Mouse (Mus musculus): Measurements from ENCODE around the gene Cxadr. TPM values are rescaled to one million over a fixed set of nuclear protein-coding genes. Genes with fewer than 3 reads are reported as not detected.
"Not testable (repeated sequence)": the region's sequence is repeated elsewhere in the genome, so short reads cannot be mapped to it uniquely, and the experiment has no call there.

Gene Cxadr
- polyA plus RNA-seq, 2 experiments from 2014 or later: 0.27 to 0.53 TPM

DNA sequence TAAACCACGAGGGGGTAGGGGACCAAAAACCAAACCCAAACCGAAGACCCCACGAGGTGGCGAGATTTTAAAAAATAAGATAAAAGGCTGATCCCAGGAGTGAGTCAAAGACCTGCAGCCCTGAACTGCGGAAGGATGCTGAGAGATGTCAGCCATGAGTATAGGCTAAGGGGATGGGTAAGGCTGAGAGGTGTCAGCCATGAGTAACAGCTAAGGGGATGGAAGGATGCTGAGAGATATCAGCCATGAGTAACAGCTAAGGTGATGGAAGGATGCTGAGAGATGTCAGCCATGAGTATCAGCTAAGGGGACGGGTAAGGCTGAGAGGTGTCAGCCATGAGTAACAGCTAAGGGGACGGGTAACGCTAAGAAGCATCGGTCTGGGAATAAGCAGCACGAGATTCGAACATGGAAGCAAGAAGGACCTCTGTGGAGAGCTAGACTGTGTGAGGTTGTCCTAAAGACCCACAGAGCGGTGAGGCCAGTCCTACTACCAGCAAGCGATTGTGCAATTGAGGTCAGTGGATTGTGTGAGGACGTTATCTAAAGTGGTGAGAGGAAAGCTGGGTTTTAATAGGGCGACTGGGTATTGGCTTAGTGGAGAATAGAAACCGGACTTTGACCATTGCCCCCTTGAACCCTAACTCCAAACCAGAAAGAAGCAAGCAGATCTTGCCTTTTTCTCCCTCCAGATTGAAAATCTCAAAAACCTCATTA lies 6.3 kb downstream of the Cxadr start:
- ATAC-seq: no peak

GRCm38 (mm10) chr16:78309258-78309657 lies 8.0 kb downstream of the Cxadr start:
- ATAC-seq: no peak

DNA sequence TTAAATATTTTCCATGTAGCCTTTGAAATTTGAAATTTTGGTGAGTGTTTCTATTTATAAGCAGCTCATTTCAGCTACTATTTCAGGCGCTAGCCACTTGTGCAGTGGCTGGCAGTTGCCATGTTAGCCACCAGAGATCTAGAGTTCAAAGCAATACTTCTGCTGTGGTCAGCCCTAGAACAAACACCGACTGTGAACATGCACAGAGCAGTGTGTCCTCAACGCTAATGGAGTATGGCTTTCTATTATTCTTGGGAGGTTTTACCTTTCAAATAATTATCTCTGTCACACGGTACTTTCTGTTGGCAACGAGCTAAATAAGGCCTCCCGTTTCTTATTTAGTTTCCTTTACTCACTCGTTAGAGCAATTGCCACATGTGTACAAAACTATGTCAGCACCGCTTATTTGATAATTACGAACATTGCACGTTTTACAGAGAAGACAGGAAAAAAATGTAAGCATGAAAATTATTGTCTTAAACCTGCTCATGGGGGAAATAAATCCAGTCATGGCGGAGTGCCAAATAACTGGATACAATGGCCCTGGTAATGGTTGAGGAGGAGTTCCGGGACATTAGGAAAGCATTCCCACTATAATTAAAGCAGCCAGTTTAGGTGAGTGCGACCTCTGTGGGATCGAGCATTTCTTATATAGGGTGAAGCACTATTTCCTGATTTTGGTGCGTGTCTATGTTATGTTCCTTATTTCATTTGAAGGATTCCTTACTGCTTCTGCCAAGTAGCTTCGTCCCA lies 12.0 kb downstream of the Cxadr start:
- ATAC-seq: no peak

DNA sequence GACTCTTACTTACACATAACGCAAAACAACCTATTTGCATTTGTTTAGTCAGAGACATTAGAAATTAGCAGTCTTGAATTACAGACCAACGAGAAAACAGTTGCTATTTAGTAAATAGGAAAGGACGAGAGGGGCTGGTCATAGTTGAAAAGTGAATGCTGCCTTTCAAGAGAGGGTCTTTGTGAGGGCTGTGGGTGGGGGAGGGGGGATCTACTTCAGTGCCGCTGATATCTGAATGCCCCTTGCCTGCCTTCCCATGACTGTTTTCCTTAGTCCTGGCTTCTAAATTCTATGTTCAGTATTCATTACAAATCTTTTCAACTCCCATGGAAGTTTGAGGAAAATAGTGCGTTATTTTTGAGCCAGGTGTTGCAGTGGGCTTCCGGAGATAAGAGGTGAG lies 12.7 kb downstream of the Cxadr start:
- no peak for ATAC-seq

GRCm38 (mm10) chr16:78316849-78317248 lies 15.6 kb downstream of the Cxadr start:
- peak; percentile 52 for ATAC-seq

GRCm38 (mm10) chr16:78317960-78318359 lies 16.7 kb downstream of the Cxadr start:
- no peak for ATAC-seq

DNA sequence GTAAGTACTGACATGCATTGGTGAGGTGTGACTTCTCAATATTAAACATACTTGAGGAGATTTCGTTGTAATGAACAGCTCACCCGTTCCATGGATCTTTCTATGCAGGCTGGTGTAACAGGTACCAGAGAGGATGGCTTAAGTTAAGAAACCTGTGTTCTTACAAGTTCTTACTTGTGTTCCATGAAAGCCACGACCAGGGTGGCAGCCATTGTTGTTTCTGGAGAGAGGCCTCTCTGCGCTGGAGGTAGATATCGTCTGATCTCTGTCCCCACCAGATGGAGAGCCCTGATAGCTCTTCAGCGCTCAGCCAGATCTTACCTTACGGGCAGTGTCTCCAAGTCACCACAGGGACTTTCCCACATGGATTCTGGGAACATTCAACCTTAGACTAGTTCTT lies 18.4 kb downstream of the Cxadr start:
- no peak for ATAC-seq

DNA sequence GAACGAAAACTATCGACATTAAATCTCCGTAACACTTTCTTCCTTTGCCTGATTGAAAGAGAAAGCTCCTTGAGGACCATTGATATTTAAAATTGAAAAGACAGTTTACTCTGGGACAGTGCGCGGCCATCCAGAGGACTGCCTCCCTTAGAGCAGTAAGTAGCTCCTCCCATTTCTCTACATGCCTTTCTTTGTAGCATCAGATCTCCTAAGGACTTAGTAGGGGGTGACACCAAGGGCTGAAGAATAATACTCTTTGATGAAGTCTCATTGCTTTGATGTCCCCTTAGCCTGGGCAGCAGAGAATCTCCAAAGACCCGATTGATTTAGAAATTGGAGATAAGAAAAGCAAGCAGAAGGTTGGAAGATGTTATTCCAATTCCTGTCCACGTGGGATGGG lies 20.3 kb downstream of the Cxadr start:
- ATAC-seq: no peak

- ATAC-seq: no peak
Measured at GRCm38 (mm10) chr16:78322140-78322539, 20.9 kb downstream of the Cxadr start.

DNA sequence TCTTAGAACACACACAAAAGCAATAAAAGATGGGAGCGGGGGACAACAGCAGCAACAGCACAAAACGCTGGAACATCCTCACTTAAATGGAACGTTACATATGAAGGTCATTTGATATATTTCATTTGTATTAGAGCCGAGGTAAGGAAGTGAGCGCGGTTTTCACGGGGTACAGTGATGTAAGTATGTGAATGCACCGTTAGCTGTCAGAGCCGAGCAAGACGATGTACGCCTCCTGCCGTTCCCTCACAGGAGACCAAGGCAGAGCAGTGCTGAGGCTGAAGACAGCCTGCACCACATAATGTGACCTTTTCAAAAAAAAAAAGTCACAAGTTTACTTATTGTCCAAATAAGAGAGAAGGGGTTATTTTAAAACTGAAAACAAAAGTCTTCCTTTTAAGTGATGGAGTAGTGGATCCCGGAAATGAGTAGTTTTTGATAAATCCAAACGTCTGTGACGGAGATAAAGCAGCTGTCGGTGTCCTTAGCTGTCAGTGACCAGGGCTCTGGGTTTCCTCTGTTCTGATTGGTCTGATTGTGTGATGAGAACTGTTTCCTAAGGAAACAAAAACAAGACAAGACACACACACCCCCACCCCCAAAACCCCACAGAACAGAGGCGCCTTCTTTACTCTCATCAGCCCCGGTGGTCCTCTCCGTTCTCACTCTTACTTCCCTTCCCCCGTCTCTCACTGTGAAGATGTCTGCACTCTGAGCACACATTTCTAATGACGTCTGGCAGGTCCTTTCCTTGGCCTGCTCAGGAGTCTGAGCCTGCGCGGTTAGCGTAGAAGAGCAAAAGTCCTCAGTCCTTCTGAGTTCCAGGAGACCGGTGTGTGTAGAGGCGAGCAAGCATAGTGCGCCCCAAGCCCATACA lies 24.9 kb downstream of the Cxadr start:
- no peak for ATAC-seq

DNA sequence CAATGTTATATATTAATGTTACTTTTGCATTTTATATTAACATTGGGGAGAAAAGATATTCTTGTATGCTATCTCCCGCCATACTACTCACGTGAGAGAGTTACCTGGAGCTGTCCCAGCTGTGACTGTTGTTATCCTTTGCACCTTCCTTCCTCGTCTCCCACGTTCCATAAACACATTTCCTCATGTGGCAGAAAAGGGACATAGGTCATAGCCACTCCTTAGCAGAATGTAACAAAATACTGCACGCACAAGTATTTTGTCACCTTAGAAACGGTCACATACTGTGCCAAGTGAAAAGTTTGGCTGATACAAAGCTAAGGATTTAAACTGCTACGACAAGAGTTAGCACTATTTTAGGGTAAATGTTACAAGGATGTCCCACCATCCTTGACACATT lies 26.3 kb downstream of the Cxadr start:
- ATAC-seq: no peak

DNA sequence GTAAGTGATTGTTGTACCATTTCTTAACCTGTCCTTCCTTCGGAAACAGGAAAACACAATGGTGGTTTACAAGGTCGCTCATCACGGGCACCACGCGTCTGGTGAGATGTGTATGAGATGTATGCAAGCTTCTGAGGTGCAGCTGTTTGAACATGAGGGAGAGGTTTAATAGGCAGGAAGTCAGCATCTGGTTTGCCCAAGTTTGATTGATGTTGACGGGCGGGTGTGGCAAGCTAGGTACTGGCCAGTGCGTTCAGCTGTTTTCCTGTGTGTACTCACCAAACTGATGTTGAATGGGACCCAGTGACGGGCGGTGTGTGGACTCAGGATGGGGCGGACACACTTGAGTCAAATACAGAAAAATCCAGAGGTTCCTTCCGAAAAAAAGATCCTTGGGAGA lies 26.7 kb downstream of the Cxadr start:
- ATAC-seq: no peak

- ATAC-seq: no peak
Measured at GRCm38 (mm10) chr16:78337226-78337625, 35.9 kb downstream of the Cxadr start.

DNA sequence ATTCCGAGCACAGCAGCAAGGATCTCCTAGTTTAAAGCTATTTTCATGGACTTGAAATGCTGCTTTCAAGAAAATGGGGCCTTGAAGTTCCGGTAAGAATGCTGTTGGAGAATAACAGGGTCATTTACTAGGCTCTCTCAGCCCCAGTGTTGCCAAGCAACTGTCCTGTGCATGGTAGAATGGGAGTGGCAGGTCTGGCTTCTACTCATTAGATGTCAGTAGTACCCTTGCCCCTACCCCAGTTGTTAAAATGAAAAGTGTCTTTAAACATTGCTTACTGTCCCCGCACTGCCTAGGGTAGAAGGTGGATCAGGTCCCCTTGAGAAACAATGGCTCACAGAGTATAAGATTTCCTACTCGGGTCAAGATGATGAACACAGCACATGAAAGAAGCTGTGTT lies 40.1 kb downstream of the Cxadr start:
- no peak for ATAC-seq

DNA sequence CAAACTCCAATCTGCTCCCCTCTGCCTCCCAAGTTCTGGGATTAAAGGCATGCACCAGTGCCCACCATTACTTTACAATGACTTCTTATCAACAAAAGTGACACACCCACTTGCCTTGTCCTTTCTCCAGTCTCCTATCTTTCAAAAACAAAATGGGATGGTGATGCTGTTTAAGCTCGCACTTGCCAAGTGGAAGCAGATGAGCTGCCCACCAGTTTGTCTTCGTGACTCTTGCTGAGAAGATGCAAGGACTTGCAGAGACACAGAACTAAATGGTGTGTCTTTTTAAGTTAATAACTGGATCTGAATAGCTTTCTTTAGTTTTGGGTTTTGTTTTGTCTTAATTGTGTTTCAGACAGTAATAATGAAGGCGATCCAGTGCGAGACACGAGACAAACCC lies 41.5 kb downstream of the Cxadr start:
- no peak for ATAC-seq

- ATAC-seq: no peak
Measured at GRCm38 (mm10) chr16:78343792-78344191, 42.5 kb downstream of the Cxadr start.

- ATAC-seq: no peak
Measured at GRCm38 (mm10) chr16:78346662-78347327, 45.5 kb downstream of the Cxadr start.

DNA sequence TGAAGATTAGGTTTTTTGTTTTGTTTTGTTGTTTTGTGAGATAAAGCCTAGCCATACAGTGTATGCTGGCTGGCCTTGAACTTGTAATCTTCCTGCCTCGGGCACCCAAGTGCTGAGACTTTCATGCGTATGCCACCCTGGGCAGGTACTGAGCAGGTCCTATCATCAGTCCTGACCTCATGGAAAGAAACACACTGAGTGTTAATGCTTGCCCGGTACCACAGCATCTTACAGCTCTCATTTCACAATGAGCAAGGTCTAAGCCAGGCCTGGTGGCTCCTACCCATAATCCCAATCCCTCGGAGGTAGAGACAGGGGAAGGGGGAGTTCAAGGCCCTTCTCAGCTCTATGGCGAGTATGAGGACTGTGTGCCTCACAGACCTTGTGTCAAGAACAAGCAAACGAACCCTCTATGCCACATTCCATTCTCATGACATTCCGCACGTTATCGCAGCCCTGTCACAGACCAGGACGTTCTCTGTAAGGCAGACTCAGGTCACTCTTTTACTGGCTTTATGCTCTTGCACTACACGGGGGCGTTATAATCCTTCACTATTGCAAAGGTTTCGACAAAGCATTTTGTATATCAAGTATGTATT lies 46.1 kb downstream of the Cxadr start:
- ATAC-seq: no peak

DNA sequence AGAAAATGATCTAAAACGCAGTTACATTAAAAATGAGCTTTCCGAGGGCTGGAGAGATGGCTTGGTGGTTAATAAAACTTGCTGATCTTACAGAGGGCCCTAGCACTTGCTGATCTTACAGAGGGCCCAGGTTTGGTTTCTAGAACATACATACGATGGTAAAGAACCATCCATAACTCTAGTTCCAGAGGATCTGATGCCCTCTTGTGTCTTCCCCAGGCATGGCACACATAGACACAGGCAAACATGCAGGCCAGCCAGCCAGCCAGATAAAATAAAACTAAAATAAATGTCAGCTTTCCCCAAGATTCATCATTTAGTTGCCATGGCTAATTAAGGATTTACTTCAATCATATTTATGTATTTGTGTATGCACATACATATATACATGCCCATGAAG lies 56.5 kb downstream of the Cxadr start:
- ATAC-seq: no peak

DNA sequence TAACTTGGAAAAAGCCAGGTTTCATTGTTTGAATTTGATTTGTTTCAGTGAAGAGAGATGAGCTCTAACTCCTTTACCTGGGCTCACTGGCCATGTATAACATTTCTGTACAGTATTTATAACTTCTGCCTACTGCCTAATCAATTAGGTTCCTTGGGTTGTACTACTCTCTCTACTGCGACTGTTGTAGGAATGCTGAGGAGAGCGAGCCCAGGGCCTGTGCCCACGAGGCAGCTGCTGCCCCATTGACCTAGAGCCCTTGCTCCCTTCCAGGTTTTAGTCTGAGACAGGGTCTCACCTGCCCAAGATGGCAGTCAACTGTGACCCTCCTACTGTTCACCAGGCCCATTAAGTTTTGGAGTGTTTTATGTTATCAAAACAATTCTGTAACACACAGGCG lies 60.2 kb downstream of the Cxadr start:
- ATAC-seq: no peak

DNA sequence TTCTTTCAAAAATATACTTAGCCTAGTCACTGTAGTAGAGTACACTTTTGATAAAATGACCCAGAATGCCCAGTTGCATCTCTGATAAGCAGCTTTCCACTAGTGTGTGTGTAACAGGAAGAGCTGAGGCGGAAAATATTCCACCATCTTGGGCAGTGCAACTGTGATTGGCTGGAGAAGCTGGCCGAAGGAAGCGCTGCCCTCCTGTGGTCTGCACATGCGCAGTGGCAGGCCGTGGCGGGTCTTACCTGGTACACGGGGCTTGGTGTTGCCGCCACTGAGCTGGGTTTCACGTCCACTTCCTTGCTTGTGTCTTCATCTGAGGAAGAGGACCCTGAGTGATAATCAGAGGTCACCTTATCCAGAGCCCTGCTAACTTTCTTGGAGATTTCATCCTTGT lies 63.3 kb downstream of the Cxadr start:
- ATAC-seq: not testable (repeated sequence)

GRCm38 (mm10) chr16:78371491-78372046 lies 70.3 kb downstream of the Cxadr start:
- ATAC-seq: no peak
